Mouse (Mus musculus) embryonic facial prominence, embryonic 15.5 days (tissue): Measurements from ENCODE around the gene Bmpr2. TPM values are rescaled to one million over a fixed set of nuclear protein-coding genes. Genes with fewer than 3 reads are reported as not detected.

Experiments used
- polyA plus RNA-seq: library from polyadenylated mRNA; unstranded; fragments of >200 nt; fragmentation: Nextera tagmentation; extraction: Ambion mirVana; gene quantifications from 2 replicates; pipeline ENCODE4 v1.2.1, GENCODE M21; 2015

Gene Bmpr2
- polyA plus RNA-seq, 1 experiment from 2014 or later: 8.8 TPM

Other genes with a start within 250 kb of the Bmpr2 start
- 9.0 and 13.4 TPM in 2 replicates for gene Gm973, start 247.1 kb upstream of the Bmpr2 start, polyA plus RNA-seq
- gene Sumo1, start 92.6 kb upstream of the Bmpr2 start, polyA plus RNA-seq: 347 and 352 TPM in 2 replicates
- 210 and 212 TPM in 2 replicates for gene Nop58, start 78.4 kb upstream of the Bmpr2 start, polyA plus RNA-seq
- 9.4 and 10.1 TPM in 2 replicates for gene Fam117b, start 149.6 kb downstream of the Bmpr2 start, polyA plus RNA-seq